Mouse (Mus musculus): ENCODE measurements around the gene Tmem268.

DNA sequence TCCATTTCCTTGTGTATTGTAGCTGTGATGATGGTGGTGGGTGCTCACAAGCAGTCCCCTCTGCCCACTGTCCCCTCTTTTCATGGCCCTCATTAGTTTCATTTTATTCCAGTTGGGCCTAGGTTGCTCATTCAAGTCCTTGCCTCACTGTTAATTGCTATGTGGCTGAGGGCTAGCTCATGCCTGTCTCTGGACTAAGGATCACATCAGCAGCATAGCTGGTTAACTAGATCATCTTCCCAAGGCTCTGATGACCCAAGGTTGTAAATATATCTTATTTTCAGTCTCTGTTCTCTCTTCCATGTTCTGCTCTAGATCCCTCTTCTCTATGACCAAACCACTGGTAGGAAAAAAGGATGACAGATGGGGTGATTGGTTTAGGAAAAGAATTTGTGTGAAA, 42.7 kb downstream of the Tmem268 start:
- no peak for TF ChIP-seq CTCF (IDR thresholded peaks at IDR 0.05; ENCODE audit: control insufficient read depth, insufficient read depth, insufficient read length)
- TF ChIP-seq USF1 (IDR thresholded peaks at IDR 0.05; ENCODE audit: low read depth), result no peak
- TF ChIP-seq MAX (IDR thresholded peaks at IDR 0.05), result no peak
- TF ChIP-seq MYOD1 (IDR thresholded peaks at IDR 0.05; ENCODE audit: control insufficient read depth, insufficient read length, low read depth), result no peak
- TF ChIP-seq MYOG (IDR thresholded peaks at IDR 0.05; ENCODE audit: control insufficient read depth, extremely low read depth, insufficient read length), result no peak
- no peak for TF ChIP-seq CEBPB (IDR thresholded peaks at IDR 0.05; ENCODE audit: low read depth)
- no peak for TF ChIP-seq FOSL1 (IDR thresholded peaks at IDR 0.05; ENCODE audit: insufficient read depth, low read length, poor library complexity, severe bottlenecking)
